11 mouse cellular contexts compared by ENCODE assay signal in genomic region chr15:6432411-6432810, GRCm38 (mm10). TPM values are rescaled to one million over a fixed set of nuclear protein-coding genes. Genes with fewer than 3 reads are reported as not detected.
A peak's percentile ranks its signal among the peaks of the same experiment; 100 is the strongest.
DNase-seq lines count a peak whose midpoint lies in the region; ATAC-seq and TF ChIP-seq lines count a peak whose summit lies in the region.
"Had no signal": no experiment of that assay in that cellular context is flagged by ENCODE, and none has a peak within 500 bp of the region (broad histone marks: within the 10 kb centered on the region; RNA-seq: fewer than 3 reads in every experiment).

No protein-coding gene starts in this region.

- no peaks in the 10 kb centered on the region for H3K36me3 ChIP-seq in forebrain, embryonic 13.5 days (ENCODE audit: poor library complexity, severe bottlenecking)
- peaks cover 29% of the 10 kb centered on the region for H3K36me3 ChIP-seq in forebrain, embryonic 10.5 days (replicated peaks)
- 0 out of 2 replicates have a peak, but pooled peaks cover 5% of the 10 kb centered on the region for H3K36me3 ChIP-seq in lung, embryonic 15.5 days
- H3K36me3 ChIP-seq: liver, embryonic 13.5 days had no signal

- H3K4me2 ChIP-seq in forebrain, embryonic 13.5 days = no peak overlapping the region
- no peak overlapping the region for H3K4me2 ChIP-seq in lung, embryonic 15.5 days
- H3K4me2 ChIP-seq: liver, embryonic 13.5 days had no signal

- H3K9me3 ChIP-seq in forebrain, embryonic 13.5 days (replicated peaks) = no peaks in the 10 kb centered on the region
- peaks cover 9% of the 10 kb centered on the region for H3K9me3 ChIP-seq in forebrain, embryonic 10.5 days
- H3K9me3 ChIP-seq in lung, embryonic 15.5 days = no peaks in the 10 kb centered on the region
- H3K9me3 ChIP-seq: liver, embryonic 13.5 days had no signal

- ATAC-seq in forebrain, embryonic 13.5 days = peak; percentile 65; the same call in 1 of the 2 replicates
- ATAC-seq in lung, embryonic 15.5 days (ENCODE audit: borderline replicate concordance, extremely low read depth, low FRiP score, low TSS enrichment) = peak; percentile 95

- WGBS in forebrain, embryonic 13.5 days = 80% methylated on average over 7 of the region's 7 CpGs
- 97% methylated on average over 7 of the region's 7 CpGs for WGBS in forebrain, embryonic 10.5 days
- 45% methylated on average over 7 of the region's 7 CpGs for WGBS in lung, embryonic 15.5 days
- WGBS in lung, adult 2 months = 77% methylated on average over 7 of the region's 7 CpGs

- H3K9ac ChIP-seq in forebrain, embryonic 13.5 days = no peak overlapping the region
- no peak overlapping the region for H3K9ac ChIP-seq in lung, embryonic 15.5 days
- H3K9ac ChIP-seq: liver, embryonic 13.5 days had no signal

- H3K27ac ChIP-seq in forebrain, embryonic 13.5 days = no peak overlapping the region
- H3K27ac ChIP-seq in forebrain, embryonic 10.5 days = no peak overlapping the region
- peak overlapping the region; percentile 53; the same call in 1 of the 2 replicates for H3K27ac ChIP-seq in lung, embryonic 15.5 days
- H3K27ac ChIP-seq: liver, embryonic 13.5 days had no signal

- no peak overlapping the region for H3K4me3 ChIP-seq in forebrain, embryonic 13.5 days
- H3K4me3 ChIP-seq in forebrain, embryonic 10.5 days = no peak overlapping the region
- no peak overlapping the region for H3K4me3 ChIP-seq in lung, embryonic 15.5 days
- no peak overlapping the region for H3K4me3 ChIP-seq in lung, adult 2 months (replicated peaks; ENCODE audit: extremely low read depth, low read depth, low read length)
- H3K4me3 ChIP-seq: liver, embryonic 13.5 days had no signal

- no peaks in the 10 kb centered on the region for H3K27me3 ChIP-seq in forebrain, embryonic 13.5 days
- H3K27me3 ChIP-seq in forebrain, embryonic 10.5 days (ENCODE audit: poor library complexity, severe bottlenecking) = no peaks in the 10 kb centered on the region
- H3K27me3 ChIP-seq in lung, embryonic 15.5 days = no peaks in the 10 kb centered on the region
- H3K27me3 ChIP-seq: liver, embryonic 13.5 days had no signal

- no peak for TF ChIP-seq POLR2A in lung, adult 2 months (IDR thresholded peaks at IDR 0.05; ENCODE audit: borderline replicate concordance, extremely low read depth, low read depth, low read length)

- intact Hi-C loops in heart, postnatal 10 days (cut with DNase I) = loop anchor here (10.0 kb wide), 1 partner anchor 142 kb away; no protein-coding TSS in a partner anchor

- no peak for DNase-seq in forebrain, embryonic 10.5 days (ENCODE audit: extremely low spot score, low spot score)
- DNase-seq in lung, adult 2 months = no peak
- peak; percentile 67 to 74 for DNase-seq in heart, postnatal 10 days
- peak; percentile 44 to 59 for DNase-seq in lung, postnatal 4 days
- no peak for DNase-seq in MN1 (ENCODE audit: low spot score)
- DNase-seq in ovary, adult 18-20 months (ENCODE audit: low spot score) = no peak
- DNase-seq: liver, embryonic 13.5 days had no signal

- no peak for TF ChIP-seq CTCF in lung, adult 2 months (IDR thresholded peaks at IDR 0.05; ENCODE audit: insufficient read depth, low read length)

- peaks cover 18% of the 10 kb centered on the region for H3K4me1 ChIP-seq in forebrain, embryonic 13.5 days
- peaks cover 11% of the 10 kb centered on the region for H3K4me1 ChIP-seq in forebrain, embryonic 10.5 days
- peaks cover 8% of the 10 kb centered on the region; the same call in 1 of the 2 replicates for H3K4me1 ChIP-seq in lung, embryonic 15.5 days
- no peaks in the 10 kb centered on the region; the same call in 1 of the 2 replicates for H3K4me1 ChIP-seq in lung, adult 2 months (ENCODE audit: control insufficient read depth, insufficient read depth, low read length)
- H3K4me1 ChIP-seq: liver, embryonic 13.5 days had no signal

RNA-seq across cellular contexts. Expression of gene C9, which starts 12.7 kb away (rescaled TPM):
- not detected in 2 replicates for polyA plus RNA-seq in forebrain, embryonic 13.5 days (2015; fragmentation: Nextera tagmentation; extraction: Ambion mirVana)
- polyA plus RNA-seq in forebrain, embryonic 10.5 days (2016; fragmentation: Nextera tagmentation; extraction: Ambion mirVana) = not detected in 2 replicates
- polyA plus RNA-seq in lung, embryonic 15.5 days (2015; fragmentation: Nextera tagmentation; extraction: Ambion mirVana) = not detected in 2 replicates
- not detected in 2 replicates for polyA plus RNA-seq in lung, adult 2 months (2012; rRNA removed)
- not detected for total RNA-seq in heart, postnatal 10 days (2021)
- polyA plus RNA-seq: cortical plate, adult 2 months; heart, embryonic 14.5 days had no signal

Comparison
In these comparisons a context has a peak if more than half of its experiments do, and no peak if none do; other contexts are left out.
1. DNase-seq: peak in heart, postnatal 10 days (2 of 2) and lung, postnatal 4 days (2 of 2); none in forebrain, embryonic 10.5 days (single experiment), lung, adult 2 months (single experiment), MN1 (single experiment) and ovary, adult 18-20 months (single experiment).